Mouse (Mus musculus) olfactory bulb, adult 2 months (tissue): ENCODE results near the gene Zfp143.

Experiments
- CTCF ChIP-seq: fragments of 200-500 bp; IDR thresholded peaks from 2 replicates; pipeline ENCODE4 v1.5.1; 2012; ENCODE audit warnings: low read depth, mild to moderate bottlenecking, low read length, moderate library complexity; ENCODE audit not compliant: insufficient read depth
- POLR2A ChIP-seq: fragments of 200-500 bp; IDR thresholded peaks from 2 replicates; pipeline ENCODE4 v1.6.1; 2012; ENCODE audit warnings: mild to moderate bottlenecking, low read depth, low read length, moderate library complexity; ENCODE audit not compliant: insufficient read depth

GRCm38 (mm10) chr7:110097106-110097793 is 36.2 kb downstream of the Zfp143 start:
- TF ChIP-seq POLR2A (no peak), CTCF (no peak)
